Mouse (Mus musculus) gastrocnemius, adult 8-10 months (tissue): Measurements from ENCODE around the gene 0610010K14Rik. TPM values are rescaled to one million over a fixed set of nuclear protein-coding genes. Genes with fewer than 3 reads are reported as not detected.

Source experiments
- DNase-seq, 2 experiments: peaks; one replicate each; pipeline ENCODE4 v3.0.0; 2022; ENCODE audit warnings: low spot score in 2 of 2
- total RNA-seq, 4 experiments: library from RNA; stranded (reverse); gene quantifications; 2 replicates each; pipeline ENCODE4 v1.2.4; 2022

Gene 0610010K14Rik
- 10 to 100 TPM; 29.8 to 36.3 (median 35.5) TPM for total RNA-seq

DNA sequence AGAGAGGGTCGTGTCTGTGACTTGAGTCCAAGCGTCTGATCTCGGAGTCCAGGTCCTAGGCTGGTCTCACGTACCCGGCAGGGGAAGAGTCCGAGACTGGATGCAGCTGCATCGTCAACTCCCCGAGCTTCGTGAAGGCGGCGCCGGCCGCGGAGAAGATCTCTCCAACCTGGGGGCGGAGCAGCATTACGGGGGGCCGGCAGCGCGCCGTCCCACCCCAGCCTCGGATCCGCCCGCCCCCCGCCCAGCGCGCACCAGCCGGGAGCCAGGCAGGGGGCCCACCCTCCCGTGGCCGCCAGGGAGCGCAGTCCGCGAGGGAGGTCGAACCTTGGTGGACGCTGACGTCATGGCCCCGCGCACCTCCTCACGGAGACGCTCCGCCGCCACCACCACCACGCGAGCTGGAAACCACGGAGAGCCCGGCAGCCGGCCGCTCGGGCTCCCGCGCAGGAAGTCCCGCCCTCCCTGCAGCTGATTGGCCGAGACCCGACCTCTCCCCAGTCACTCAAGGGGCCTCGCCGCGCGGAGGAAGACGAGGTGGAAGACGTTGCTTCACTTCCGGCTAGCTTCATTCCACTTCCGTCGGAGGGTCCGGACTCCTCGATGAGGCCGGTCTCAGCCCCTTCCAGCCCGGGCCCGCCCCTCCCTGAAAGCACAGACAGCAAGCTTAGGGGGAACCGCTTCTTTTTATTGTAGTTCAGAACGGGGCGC lies at the start of gene 0610010K14Rik:
TSS of gene 0610010K14Rik (minus strand) at position 458 of the 711 bp plus-strand sequence.
- peak; percentile 95 for DNase-seq

DNA sequence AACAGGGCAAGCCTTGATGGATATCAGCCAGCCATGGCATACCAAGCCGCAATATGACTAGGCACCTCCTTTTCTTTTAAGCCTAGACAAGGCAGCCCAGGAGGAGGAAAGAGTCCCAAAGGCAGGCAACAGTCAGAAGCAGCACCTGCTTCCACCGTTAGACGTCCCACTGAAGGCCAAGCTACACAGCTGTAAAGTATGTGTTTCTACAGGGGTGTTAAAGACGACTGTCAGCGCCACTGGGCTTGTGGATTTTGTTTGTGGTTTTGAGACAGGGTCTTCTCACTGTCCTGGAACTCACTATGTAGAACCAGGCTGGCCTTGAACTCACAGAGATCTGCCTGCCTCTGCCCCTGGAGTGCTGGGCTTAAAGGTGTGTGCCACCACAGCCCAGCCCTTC lies 48.0 kb upstream of the 0610010K14Rik start:
- no peak for DNase-seq

- no peak for DNase-seq
Observed at GRCm38 (mm10) chr11:70284757-70285156, 47.0 kb upstream of the 0610010K14Rik start.

GRCm38 (mm10) chr11:70283666-70284065 lies 46.0 kb upstream of the 0610010K14Rik start:
- no peak for DNase-seq

DNA sequence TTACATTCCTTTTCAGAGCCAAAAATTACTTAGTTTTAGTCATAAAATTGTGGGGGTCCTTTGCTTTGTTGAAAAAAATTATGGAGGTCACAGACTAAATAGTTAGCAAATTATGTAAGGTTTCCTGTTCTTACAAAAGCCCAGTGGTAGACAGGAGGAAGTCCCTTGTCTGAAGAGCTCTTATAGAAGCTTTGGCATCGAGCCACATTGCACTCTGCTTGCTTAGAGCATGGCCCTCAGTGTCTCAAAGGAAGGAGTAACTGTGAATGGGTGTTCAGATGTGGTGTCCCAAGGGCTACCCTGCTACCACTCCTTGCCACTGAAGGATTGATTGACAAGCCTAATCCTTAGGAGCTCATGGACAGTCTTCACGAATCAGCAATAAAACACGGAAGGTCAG lies 42.7 kb upstream of the 0610010K14Rik start:
- no peak for DNase-seq

- no peak for DNase-seq
Observed at GRCm38 (mm10) chr11:70278961-70279360, 41.2 kb upstream of the 0610010K14Rik start.

DNA sequence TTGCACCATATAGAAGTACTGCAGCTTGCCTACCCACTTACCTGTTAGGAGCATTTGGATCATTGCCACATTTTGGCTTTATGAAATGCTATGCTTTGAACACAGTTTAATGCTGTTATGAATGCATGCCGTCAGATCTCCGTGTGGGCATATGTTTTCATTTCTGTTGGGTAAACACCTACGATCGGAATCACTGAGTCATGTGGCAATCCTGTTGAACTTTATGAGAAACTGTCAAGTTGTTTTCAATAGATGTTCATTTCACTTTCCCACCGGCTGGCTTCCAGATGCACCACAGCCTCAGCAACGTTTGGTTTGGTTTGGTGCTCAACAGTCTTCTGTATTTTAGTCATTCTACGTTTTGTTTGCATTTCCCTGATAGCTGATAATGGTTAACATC lies 33.9 kb upstream of the 0610010K14Rik start:
- DNase-seq, result no peak

DNA sequence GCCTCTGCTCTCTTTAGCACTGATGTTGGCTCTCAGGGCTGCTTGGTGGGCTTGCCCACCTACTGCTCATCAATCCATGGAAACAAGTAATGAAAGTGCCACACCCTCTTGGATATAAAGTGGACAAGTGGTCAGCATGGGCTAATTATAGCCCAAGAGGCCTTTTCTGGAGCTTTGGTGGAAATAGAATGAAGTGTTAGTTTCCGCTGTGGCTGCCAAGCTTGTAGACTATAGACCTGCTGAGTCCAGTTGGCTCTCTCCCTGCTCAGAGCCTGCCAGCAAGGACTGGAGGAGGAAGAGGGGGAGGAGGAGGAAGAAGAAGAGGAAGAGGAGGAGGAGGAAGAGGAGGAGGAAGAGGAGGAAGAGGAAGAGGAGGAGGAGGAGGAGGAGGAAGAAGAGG lies 28.7 kb upstream of the 0610010K14Rik start:
- peak in 1 of 2 experiments; percentile 36 for DNase-seq

GRCm38 (mm10) chr11:70265819-70266218 lies 28.1 kb upstream of the 0610010K14Rik start:
- no peak for DNase-seq

DNA sequence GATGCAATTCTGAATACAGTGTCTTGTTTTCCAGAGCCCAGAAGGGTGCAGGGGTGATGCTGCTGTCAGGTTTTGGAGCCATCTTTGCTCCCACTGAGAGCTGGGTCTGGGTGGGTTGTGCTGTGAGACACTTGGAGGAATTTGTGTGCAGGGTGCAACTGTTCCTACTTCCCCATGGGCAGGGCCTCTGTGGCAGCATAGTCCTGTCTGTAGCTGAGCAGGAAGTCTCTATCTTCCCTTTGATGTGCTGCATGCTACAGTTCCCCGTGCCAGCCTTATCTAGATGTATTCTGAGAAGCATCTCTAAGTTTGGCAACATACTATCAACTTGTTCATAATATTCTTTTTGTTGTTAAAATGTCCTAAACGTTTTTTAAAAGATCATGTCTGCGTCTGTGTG lies 27.5 kb upstream of the 0610010K14Rik start:
- DNase-seq, result no peak

- DNase-seq, result no peak
Observed at GRCm38 (mm10) chr11:70259035-70259434, 21.3 kb upstream of the 0610010K14Rik start.

- peak in 1 of 2 experiments; percentile 33 for DNase-seq
Observed at GRCm38 (mm10) chr11:70254931-70255531, 17.3 kb upstream of the 0610010K14Rik start, which contains the start of gene Alox12. Alox12 (minus strand) TSS chr11:70255353.

GRCm38 (mm10) chr11:70254337-70254736 lies 16.6 kb upstream of the 0610010K14Rik start:
- DNase-seq, result no peak

DNA sequence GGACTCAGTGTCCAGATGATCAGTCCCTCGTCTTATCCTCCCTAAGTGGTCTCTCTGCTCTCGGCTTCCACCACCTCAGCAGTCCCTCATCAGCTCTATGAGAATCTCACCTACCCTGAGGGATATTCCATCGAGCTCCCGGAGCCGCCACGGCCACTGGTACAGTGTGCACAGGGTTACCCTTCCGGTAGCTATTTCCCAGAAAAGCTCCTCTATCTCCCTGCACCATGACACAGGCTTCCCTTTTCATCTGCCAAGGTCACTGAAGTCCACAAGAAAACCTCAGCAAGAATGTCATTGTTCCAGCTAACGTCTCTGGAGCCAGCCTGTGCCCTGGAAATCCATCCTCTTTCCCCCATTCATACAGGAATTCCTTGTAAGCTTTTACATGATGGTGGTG lies 14.1 kb upstream of the 0610010K14Rik start:
- no peak for DNase-seq

GRCm38 (mm10) chr11:70250150-70250549 lies 12.4 kb upstream of the 0610010K14Rik start:
- no peak for DNase-seq

- no peak for DNase-seq
Observed at GRCm38 (mm10) chr11:70247136-70247845, 9.6 kb upstream of the 0610010K14Rik start.

- DNase-seq, result no peak
Observed at GRCm38 (mm10) chr11:70242591-70242990, 4.9 kb upstream of the 0610010K14Rik start.

DNA sequence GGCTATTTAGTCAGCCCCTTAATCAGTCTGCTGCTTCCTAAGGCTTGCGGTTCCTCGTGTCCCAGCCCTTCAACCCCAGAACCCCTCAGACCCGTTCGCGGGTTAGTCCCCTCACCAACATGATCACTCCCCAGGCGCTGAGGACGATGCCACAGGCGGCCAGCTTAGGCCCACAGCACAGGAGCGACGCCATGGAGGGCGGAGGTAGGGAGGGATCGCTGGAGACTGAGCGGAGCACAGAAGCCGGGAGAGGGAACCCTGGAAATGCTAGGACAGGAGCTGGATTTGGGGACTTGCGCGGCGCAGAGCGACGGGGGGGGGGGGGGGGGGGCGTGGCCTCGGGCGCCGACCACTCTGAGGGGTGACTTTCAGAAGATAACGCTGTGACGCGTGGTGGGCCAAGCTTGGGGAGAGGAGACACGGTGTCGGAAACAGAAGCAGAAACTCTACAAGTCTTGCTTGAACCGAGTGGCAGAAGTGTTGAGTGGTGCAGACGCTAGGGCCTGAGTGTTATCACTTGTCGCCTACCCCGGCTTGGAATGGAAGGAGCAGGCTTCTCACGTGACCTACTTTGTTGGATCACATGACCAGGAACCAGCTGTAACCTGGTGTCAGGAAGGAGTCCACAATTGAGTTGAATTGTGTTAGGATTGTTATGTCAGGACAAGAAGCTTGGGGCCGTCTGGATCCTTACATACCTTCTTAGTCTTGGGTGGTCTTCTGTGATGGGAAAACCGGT lies 2.0 kb upstream of the 0610010K14Rik start, which contains the start of the genes Gm21988 and Rnasek:
TSS of gene Gm21988 (minus strand) at position 290 of the 739 bp plus-strand sequence.
TSS of gene Rnasek (minus strand) at position 302 of the 739 bp plus-strand sequence.
- peak; percentile 66 to 68 for DNase-seq

DNA sequence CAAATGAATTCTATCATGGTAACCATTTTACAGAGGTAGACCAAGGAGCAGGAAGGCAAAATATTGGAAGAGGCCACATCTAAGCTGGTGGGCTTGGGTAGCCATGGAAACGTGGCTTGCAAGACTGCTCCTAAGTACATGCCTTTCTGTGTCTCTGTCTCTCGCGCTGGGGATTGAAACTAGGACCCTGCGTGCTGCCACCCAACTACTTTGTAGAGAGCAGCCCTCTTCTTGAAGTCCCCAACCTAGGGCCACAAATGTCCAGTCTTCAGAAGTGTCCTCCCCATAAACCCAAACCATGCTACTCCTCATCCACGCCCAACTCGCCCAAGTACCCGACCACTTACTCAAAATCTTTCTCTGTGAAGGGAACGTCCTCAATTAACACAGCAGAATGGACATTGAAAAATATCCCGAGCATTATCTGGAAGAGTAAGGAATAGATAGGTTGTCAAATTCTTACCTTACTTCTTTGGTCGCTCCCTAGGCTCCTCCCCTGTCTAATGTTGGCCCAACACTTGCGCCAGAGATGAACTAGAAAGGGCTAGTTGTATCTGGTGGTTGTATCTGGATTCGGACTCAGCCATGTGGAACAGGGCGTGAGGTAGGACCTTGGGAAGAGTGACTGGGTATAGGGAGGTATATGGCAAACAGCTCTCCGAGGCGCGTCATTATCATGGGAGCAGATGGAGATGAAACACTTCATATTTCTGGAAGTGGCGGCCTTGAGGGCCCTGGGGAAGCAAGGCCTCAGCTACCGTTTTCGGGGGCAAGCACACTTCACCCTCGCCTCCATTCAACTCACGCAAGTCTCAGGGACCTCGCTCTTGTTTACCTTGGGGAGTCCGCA lies 1.1 kb upstream of the 0610010K14Rik start:
- no peak for DNase-seq

DNA sequence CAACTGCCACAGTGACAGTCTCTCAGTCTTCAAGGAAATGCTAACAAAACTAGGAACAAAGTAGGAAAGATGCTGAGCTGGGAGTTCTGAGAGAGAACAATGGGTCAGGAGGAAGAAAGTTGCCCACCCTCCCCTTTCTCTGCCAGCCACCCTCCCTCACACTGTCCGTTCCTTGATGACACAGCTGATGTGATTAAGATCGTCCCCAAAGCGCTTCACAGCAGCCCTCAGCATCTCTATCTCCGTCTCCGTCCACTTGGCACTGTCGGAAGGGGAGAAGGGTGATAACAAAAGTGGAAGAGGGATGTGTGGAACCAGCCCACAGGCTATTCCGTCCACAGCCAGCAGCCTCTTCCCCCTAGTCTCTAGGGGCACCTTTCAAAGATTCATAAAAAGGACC lies 997 bp downstream of the 0610010K14Rik start:
- no peak for DNase-seq
